Mouse (Mus musculus) layer of hippocampus, adult 8-10 months (tissue): Measurements from ENCODE around the gene Pak6. TPM values are rescaled to one million over a fixed set of nuclear protein-coding genes. Genes with fewer than 3 reads are reported as not detected.
A peak's percentile ranks its signal among the peaks of the same experiment; 100 is the strongest.

Experiments used
- DNase-seq, 2 experiments: peaks; one replicate each; pipeline ENCODE4 v3.0.0; 2022; ENCODE audit warnings: low spot score in 2 of 2
- total RNA-seq, 4 experiments: library from RNA; stranded (reverse); gene quantifications; 2 replicates each; pipeline ENCODE4 v1.2.4; 2022

Pak6 gene
- total RNA-seq, 4 experiments from 2014 or later, result 50.7 to 58.1 (median 54.1) TPM

DNA sequence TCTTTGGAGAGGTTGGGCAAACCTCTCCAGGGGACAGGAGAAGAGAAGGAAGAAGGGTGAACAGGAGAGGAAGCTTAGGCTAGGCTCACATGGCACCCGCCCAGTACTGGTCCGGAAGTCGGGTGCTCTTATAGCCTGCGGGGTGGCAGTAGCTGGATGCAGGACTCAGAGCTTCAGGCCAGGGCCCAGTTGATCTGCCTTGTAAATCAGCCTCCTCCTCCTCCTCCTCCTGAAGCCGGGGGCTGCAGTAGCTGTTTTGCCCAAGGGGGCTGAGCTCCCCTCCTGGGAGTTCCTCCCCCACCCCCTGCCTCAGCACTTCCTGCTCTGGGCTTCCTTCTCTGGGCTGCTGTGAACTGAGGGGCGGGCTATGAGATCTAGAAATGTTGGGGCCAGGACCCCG lies 65.2 kb downstream of the Pak6 start, which contains the start of gene Plcb2:
Gene Plcb2 (minus strand): TSS at position 102 of the 400 bp plus-strand sequence.
- DNase-seq, result no peak

DNA sequence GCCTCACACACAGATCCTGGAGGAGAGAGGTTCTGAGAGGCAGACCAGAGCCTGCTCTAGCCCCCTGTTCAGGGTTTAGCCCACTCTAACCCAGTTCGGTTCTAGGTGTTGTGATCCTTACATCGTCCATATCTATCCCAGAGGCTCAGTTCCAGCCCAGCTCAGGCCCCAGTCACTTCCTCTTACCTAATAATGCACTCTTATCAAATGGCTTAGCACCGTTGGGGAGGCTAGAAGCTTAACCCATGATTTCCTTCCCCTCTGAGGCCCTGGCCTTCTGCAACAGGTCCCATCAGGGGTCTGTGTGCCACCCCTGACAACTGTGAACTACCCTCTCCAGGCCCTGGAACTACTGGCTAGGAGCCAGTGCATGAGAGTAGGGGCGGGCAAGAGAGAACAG lies 66.1 kb downstream of the Pak6 start:
- DNase-seq, result no peak

DNA sequence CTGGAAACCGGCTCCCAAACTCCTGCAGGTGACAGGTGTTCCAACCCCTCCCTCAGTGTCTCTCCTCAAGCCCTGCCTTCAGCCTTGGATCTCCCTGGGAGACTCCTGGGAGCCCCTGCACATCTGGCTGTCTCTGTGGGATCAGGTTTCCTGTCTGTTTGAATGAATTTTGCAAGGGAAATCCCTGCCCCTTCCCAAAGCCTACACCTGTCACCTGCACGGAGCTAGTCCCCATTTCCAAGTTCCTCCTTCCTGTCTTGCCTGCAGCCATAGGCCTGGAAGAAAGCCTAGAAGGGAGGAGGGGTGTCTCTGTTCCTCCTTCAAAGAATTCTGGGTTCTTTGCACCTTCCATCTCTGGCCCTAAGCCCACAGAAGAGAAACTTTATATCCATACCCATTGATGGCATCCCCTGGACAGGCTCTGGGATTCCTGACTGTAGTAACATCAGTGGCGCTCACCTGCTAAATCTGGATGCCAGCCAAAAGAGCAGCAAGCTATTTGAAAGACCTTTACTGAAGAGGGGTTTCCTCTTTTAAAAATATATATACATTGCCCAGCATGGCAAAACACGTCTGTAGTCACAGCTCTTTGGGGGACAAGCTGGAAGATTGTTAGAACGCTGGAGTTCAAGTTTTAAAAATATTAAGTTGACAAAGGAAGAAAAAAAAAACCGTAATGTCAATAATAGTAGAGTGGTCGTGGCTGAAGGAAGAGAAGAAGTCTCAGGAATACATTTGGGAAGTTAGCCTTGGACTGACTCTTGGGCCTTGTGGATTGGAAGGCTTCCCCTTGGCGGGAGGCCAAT lies 66.9 kb downstream of the Pak6 start:
- no peak for DNase-seq

DNA sequence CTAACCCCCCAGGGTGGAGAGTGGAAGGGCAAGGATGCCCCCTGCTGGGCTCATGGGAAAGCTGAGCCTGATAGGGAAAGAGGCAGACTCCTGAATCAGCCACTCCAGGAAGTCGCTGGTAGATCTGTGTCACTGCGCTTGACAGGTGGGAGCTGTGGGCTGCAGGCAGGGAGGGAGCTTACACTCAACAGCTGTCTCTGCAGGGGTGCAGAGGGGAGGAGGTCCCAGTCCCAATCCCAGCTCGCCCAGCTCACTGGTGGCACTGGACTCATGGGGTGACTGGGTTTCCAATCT lies 67.5 kb downstream of the Pak6 start:
- DNase-seq, result peak; percentile 58 to 72

DNA sequence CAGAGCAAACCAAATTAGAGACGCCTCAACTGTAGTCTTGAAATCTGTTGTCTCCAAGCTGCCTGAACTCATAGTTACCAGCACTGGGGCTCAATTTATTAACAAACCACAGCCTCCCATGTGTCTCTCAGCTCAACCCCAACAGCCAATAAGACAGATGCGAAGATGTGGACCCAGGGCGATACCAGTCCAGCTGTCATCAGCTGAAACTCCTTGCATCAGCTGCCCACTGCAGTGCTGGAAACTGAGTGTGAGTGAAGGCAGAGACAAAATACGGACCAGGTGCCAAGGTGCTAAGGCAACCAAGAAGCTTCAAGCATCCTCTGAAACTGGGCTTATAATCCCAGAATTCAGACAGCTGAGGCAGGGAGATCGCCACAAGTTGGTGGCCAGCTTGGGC lies 68.9 kb downstream of the Pak6 start:
- DNase-seq, result no peak

DNA sequence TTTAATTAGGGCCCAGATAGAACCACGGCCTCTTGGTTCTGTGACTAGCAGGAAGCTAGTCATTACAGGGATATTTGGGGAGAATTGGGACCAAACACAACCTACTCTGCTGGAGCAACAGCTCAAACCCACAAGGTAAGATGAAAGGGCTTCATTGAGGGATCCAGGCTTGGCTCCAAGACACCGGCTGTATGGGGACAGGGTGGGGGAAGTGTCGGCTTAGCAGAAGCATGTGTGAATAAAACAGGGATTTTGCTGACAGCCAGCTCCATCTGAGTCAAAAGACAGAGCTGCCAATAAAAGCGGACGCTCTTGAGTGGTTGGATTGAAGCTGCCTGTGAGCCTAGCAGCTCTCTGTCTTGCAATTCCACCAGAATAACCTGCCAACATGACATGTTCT lies 70.2 kb downstream of the Pak6 start:
- DNase-seq, result peak; percentile 62 to 63

DNA sequence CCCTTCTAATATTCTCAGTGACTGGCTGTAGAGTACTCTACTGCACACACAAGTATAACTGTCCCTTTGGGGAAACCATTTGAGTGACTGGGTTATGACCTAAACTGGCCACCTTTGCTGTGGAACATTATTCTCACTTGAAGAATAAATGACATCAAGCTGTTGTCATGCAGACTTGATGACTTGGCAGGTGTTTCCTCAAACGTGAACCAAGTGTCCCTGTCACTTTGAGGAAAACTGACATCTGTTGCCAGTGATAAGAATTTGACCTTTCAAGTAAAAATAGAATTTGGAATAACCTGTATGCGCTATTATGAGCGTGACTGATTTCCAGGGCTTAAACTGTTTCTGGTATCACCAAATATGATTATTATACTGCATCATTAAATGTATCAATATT lies 77.2 kb downstream of the Pak6 start:
- DNase-seq, result no peak

DNA sequence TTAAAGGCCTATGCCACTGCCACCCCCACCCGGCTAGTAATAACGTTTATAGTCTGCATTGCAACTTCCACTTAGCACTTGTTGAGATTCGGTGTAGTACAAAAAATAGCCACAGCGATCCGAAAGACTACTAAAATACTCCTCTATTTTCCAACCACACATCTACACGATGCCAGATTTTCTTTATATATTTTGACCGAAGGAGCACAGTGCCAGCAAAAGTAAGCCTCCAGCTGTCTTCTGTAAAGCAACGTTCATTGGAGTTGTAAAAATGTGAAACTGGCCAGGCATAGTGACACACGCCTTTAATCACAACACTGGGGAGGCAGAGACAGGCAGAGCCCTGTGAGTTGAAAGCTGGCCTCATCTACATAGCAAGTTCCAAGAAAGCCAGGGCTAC lies 78.1 kb downstream of the Pak6 start:
- DNase-seq, result no peak

DNA sequence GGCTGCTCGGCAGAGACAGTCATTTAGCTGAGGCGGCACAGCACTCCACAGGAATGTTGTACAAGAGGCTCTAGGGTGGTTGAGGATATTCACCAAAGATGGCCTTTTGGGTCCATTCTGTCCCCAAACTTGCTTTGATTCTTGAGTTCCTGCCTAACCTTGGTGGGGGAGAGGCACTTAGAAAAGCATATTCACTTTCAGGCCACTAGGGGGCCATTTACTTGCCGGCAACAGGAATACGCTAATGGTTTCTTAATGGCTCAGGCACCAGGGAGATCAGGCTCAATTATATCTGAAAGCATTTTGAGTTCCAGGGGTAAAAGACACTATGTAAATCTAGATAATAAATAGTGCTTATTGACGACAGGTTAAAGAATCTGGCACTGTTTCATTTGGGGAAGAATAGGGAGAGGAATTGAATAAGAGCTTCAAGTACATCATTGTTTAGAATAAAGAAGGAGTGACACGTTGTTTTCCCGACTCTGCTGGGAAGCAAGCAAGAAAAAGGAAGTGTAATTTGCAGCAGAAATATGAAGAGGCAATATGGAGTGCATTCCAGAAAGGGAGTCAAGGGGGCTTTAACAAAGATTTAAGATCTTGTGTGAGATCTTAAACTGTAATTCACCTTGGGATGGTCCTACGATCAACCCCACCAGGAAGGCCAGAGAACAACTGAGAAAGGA lies 80.3 kb downstream of the Pak6 start:
- DNase-seq, result no peak

DNA sequence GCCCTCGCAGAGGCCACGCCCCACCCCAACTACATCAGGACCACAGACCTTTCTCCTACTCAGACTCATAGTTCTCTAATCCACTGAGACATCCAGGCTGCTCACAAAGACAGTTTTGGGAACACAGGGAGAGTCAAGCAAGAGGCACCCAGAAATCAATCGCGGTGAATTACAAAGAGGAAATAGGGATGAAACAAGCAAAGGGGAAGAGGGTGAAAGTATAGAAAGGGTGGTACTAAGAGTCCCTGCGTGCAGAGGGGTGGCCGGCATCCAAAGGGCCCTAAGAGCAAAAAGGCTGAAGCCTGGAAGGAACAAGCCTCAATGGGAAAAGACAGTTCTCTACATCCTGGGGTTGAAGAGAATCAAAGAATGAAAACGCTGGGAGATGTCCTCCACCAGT lies 81.5 kb downstream of the Pak6 start:
- no peak for DNase-seq

DNA sequence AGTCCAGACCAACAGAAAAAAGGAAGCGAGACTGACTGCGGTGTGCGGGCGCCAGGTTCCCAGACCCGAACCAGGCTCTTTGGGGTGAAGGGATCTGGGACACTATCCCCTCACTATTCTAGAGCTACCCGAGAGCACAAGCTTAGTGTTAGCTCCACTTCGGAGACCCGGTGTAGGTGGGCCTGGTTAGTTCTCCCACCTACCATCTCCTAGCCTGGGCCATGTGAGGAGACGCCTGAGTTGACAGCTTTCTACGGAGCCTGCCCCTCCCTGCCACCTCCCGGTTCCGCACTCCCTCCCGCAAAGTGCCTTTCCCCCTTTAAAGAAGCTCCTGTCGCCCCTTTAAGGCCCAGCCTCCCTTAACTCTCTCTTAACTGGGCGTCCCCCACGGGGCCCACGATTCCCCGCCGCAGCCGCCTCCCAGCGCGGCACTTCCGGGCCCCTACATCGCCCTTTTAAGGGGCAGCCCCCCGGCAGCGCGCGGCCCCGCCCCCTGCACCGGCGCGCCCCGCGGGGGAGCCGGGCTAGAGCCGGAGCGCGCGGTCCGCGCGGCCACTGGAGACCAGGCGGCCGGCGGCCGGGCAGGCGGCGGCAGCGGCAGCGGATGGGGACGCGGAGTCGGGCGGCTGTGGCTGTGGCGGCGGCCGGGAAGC lies 82.3 kb downstream of the Pak6 start, which contains the start of gene Inafm2:
Gene Inafm2 (plus strand): TSS at position 527 of the 653 bp plus-strand sequence.
- DNase-seq, result peak; percentile 86 to 87

DNA sequence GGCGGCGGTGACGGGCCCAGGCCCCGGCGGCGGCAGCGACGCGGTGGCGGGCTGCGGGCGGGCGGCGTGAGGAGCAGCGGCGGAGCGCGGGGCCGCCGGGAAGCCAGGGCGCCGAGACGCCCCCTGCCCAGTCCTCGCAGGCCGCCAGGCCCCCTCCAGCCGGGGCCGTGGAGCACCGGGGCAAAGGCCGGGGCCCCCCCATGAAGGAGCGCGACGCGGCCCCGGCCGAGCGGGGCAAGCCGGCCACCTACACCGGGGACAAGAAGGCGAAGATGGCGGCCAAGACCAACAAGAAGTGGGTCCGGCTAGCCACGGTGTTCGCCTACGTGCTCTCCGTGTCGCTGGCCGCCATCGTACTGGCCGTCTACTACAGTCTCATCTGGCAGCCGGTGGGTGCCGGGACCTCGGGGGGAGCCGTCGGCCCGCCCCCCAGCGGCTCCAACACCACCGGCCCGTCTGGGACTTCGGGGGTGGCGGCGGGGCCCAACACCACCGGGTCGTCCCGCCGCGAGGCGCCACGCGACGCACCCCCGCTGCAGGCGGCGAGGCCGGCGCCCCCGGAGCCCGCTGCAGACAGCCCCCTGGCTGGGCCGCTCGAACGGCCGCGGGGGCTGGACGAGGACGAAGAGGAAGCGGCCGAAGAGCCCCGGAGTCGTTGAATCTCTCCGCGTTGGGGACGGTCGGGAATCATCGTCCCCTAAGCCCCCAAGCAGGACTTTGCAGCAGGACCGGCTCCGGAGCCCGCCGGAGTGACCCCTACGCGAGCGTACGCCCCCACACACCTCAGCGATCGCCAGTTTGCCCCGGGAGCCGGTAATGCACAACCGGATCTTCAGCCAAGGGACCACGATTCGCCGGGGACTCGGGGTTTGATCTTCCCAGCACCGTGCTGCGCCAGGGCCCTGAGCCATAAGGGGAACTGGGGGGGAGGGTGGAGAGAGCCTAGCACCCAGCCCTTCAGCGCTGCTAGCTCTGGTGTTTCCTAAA lies 83.1 kb downstream of the Pak6 start:
- peak in 1 of 2 experiments; percentile 38 for DNase-seq

DNA sequence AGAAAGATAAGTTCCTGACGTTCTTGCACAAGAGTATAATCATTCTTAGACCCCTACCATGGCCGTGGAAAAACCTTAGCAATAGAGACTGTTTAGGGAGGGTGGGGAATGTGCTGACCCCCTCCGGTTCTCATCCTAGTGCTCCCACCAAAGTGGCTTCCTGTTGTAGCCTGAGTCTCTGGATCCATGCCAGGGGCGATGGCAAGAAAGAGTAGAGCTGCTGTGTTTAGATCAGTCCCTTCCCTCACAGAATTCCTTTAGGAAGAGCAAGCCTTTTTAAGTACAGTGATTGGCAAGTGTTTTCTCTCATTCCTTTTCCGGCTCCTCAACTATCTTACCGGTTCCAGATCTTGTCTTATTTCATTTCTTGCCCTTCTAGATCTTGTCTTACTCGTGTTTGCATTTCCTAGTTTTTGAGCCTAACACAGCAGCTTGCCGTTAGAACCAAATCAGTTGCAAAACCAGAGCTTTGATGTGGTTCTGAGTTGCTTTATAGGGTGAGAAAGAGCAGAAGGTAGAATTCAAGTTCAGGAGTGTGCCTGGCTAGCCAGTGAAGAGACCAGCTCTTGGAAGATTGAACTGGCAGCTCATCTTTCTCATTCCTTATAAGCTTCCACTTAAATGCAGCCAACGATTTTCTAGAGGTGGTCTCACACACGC lies 84.3 kb downstream of the Pak6 start:
- DNase-seq, result no peak

Other genes starting within 250 kb of the Pak6 start
- 100 to 1,000 TPM; 174 to 183 (median 182) TPM for gene Srp14, start 183.6 kb upstream of the Pak6 start, total RNA-seq
- gene Bmf, start 113.6 kb upstream of the Pak6 start, total RNA-seq, result 1 to 10 TPM; 2.0 to 8.6 (median 4.1) TPM
- 1 to 10 TPM; 2.1 to 3.3 (median 2.3) TPM for gene Bub1b, start 65.1 kb upstream of the Pak6 start, total RNA-seq
- gene Ankrd63, start 40.7 kb downstream of the Pak6 start, total RNA-seq, result 10 to 100 TPM; 11.8 to 16.0 (median 12.9) TPM
- gene Plcb2, start 65.1 kb downstream of the Pak6 start, total RNA-seq, result 1 to 10 TPM; 2.6 to 7.6 (median 4.7) TPM
- gene Inafm2, start 82.5 kb downstream of the Pak6 start, total RNA-seq, result 10 to 100 TPM; 58.4 to 69.8 (median 63.7) TPM
- gene Ccdc9b, start 99.4 kb downstream of the Pak6 start, total RNA-seq, result 1 to 10 TPM; 6.2 to 8.4 (median 6.6) TPM
- not detected for gene Phgr1, start 109.5 kb downstream of the Pak6 start, total RNA-seq
- 100 to 1,000 TPM; 231 to 282 (median 253) TPM for gene Disp2, start 116.4 kb downstream of the Pak6 start, total RNA-seq
- 1 to 10 TPM; 1.1 to 2.0 (median 1.5) TPM for gene Knstrn, start 150.7 kb downstream of the Pak6 start, total RNA-seq
- 100 to 1,000 TPM in 3 of 4 experiments, 10 to 100 TPM in 1; 98.7 to 127 (median 107) TPM for gene Ivd, start 198.7 kb downstream of the Pak6 start, total RNA-seq
- gene Bahd1, start 237.1 kb downstream of the Pak6 start, total RNA-seq, result 10 to 100 TPM; 48.8 to 57.2 (median 54.9) TPM